Mouse (Mus musculus) kidney, adult 9 months (tissue): ENCODE data around the gene Klk1.
A peak's percentile ranks its signal among the peaks of the same experiment; 100 is the strongest.

Experiments used
- DNase-seq: peaks from one replicate; pipeline ENCODE4 v3.0.0; 2022

The Klk1 gene

GRCm38 (mm10) chr7:44254930-44255329 lies 29.8 kb downstream of the Klk1 start:
- no peak for DNase-seq

GRCm38 (mm10) chr7:44257278-44257677 lies 32.1 kb downstream of the Klk1 start, which contains the start of gene Acp4:
Acp4 (minus strand) TSS chr7:44257378.
- DNase-seq = no peak

- no peak for DNase-seq
Observed at GRCm38 (mm10) chr7:44260410-44260809, 35.2 kb downstream of the Klk1 start.

GRCm38 (mm10) chr7:44261147-44261546 lies 36.0 kb downstream of the Klk1 start, which contains the start of gene Gm15517:
Gm15517 (plus strand) TSS chr7:44261447.
- DNase-seq = no peak

GRCm38 (mm10) chr7:44262791-44263643 lies 37.9 kb downstream of the Klk1 start:
- DNase-seq = peak; percentile 97

- DNase-seq = no peak
Observed at GRCm38 (mm10) chr7:44268117-44268516, 43.0 kb downstream of the Klk1 start.

- DNase-seq = no peak
Observed at GRCm38 (mm10) chr7:44269397-44269796, 44.2 kb downstream of the Klk1 start.

- peak; percentile 24 for DNase-seq
Observed at GRCm38 (mm10) chr7:44271309-44271708, 46.1 kb downstream of the Klk1 start.

GRCm38 (mm10) chr7:44272546-44272945 lies 47.4 kb downstream of the Klk1 start:
- DNase-seq = no peak

GRCm38 (mm10) chr7:44273446-44273845 lies 48.3 kb downstream of the Klk1 start:
- DNase-seq = no peak

GRCm38 (mm10) chr7:44274096-44274495 lies 48.9 kb downstream of the Klk1 start:
- no peak for DNase-seq

- no peak for DNase-seq
Observed at GRCm38 (mm10) chr7:44275546-44275945, 50.4 kb downstream of the Klk1 start.

- DNase-seq = no peak
Observed at GRCm38 (mm10) chr7:44276461-44277249, 51.5 kb downstream of the Klk1 start.

- DNase-seq = peak; percentile 39
Observed at GRCm38 (mm10) chr7:44277250-44277622, 52.1 kb downstream of the Klk1 start.
